Mouse (Mus musculus) right cerebral cortex, adult 18-20 months (tissue): ENCODE results near the gene Plek2.
"Not testable (repeated sequence)": the region's sequence is repeated elsewhere in the genome, so short reads cannot be mapped to it uniquely, and the experiment has no call there.

Experiments
- DNase-seq: peaks from one replicate; pipeline ENCODE4 v3.0.0; 2022; ENCODE audit warnings: mixed read lengths

Plek2 gene

DNA sequence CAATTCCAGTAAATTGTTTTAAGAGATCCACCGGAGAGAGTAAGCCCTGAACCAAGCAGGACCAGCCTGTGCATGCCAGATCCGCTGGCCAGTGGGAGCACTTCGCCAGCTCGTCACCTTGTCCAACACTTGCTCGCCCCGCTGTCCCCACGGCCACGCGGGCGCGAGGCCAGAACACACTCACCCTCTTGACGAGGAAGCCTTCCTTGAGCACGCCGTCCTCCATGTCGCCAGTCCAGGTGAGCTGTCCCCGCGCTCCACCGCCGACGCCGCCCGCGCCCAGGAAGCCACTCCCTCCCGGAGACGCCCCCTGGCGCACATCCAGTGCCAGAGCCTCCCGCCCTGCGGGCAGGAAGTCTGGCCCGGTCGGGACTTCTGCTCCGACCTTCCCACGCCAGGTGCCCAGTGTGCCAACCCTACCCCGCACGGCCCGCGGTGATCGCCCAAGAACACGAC, at the start of gene Plek2:
Gene Plek2, minus strand, starts transcription at position 258 of the 456 bp plus-strand sequence.
- DNase-seq: no peak

- DNase-seq: no peak
Observed at GRCm38 (mm10) chr12:78956405-78956804, 49.6 kb upstream of the Plek2 start.

DNA sequence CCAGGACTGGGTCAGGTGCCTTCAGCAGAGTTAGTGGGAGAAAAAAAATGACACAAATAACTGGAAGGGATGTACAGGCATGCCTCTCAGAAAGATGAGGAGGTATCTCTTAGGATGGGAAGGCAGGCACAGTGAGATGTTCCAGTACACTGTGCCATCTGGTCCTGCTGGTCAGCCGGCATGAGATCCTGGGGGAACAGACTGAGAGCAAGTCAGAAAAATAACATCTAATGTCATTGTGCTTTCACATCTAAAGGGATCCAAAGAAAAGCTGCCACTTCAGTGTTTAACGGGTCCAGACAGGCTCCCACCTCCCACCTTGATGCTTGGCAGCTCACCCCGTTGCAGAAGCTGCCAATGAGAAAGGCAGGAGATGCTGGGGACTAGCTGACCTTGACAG, 45.7 kb upstream of the Plek2 start:
- no peak for DNase-seq

- peak; percentile 29 for DNase-seq
Observed at GRCm38 (mm10) chr12:78952053-78952452, 45.3 kb upstream of the Plek2 start.

DNA sequence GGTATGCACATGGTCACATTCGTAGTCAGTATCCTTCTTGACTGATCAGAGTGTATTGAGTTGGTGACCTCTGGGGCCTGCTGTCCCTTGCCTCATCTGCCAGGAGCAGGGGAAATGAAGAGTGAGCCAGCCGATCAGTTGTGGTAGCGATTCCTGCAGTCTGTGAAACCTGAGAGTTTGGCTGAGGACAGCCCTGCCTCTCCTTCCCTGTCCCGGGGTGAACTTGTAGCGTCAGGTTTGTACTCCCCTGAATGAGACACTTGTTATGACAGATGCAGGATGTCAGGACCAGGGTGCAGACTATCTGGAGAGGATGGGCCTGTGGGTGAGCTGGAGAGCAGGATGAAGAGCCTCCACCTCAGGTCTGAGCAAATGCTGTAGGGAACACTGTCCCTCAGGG, 40.9 kb upstream of the Plek2 start:
- no peak for DNase-seq

DNA sequence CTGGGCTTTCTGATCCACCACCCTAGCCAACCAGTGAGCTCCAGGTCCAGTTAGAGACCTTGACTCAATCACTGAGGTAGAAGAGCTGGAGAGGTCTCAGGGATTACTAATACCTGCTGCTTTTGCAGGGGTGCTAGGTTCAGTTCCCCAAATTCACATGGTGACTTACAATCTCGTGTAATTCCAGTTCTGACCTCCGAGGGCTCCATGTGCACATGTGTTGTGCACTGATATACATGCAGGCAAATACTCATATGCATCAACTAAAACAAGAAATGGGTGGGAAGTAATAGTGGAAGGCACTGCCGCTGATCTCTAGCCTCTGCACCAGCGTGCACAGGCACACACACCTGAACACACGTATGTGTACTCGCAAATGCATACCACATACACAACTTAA, 40.4 kb upstream of the Plek2 start:
- no peak for DNase-seq

DNA sequence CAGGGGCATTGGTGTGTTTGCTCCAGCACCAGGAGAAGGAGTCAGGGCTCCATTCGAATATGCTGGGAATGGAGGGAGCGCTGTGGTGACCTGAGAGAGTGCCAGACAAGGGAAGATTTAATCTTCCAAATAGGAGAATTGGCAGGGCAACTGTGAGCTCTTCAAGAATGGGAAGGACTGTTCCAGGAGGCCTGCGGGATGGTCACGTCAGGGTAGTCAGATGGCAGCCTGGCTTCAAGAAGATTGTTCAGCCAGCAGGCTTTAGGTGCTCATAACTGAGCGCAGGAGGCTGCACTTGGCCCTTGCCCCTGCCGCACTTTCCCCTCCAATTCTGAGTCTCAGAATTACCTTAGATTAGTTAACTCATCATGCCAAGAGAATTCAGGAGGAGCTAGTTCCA, 36.2 kb upstream of the Plek2 start:
- DNase-seq: no peak

DNA sequence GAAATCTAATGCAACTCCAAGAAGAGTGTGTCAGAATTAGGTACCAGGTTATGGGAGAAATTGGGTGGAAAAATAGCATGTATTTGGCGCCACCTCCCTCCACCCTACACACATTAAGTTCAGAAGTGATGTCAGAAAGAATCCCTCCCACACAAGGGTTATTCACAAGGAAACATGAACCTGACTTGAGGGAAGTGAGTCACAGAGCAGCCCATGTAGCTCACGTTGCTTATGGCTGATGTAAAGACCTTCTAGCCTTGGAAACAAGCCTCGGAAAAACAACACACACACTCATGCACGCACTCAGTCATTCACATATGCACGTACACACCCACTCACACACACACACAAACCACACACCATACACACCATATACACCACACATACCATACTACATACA, 33.3 kb upstream of the Plek2 start:
- DNase-seq: no peak

DNA sequence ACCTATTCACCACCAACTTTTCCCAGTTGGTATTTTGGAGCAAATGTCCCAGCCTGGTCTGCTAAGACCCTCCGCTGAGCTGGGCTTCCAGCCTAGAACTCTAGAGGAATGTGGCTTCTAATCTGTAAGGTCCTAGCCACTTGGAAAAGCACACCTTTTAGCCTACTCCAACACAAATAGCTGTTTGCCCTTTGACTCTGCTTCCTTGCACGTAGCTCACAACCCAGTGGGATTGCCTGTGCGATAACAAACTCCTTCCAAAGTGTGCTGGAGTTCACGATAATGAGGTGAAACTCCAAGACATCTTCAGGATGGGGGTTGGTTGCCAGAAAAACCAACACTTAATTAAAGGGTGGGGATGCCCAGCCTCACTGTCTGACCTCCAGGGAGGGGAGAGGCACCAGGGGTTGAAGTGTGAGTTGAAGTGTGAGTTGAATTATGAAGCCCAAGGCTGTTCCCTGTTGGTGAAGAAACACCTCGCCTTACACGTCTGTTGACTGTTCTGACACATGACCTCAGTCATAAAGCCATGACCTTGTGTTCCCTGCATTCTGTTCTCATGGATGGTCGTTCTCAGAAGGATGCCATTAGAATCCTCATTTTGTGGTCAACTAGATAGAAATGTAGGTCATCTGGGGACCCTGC, 32.8 kb upstream of the Plek2 start:
- no peak for DNase-seq

- no peak for DNase-seq
Observed at GRCm38 (mm10) chr12:78936494-78936893, 29.7 kb upstream of the Plek2 start.

DNA sequence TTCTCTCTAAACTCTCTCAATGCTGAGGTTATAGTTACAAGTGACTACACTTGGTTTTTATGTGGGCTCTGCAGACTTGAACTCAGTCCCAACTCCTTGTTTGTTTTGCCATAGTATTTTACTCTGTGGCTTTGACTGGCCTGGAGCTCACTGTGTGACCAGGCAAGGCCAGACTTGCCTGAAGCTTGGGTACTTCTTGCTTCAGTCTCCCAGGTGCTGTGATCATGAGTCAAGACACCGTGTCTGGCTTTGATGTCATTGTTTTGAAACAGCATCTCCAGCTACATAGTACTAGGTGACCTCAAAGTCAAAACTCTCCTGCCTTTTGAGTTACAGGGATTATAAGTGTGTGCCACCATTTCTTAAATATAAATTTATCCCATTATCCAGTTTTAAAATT, 23.1 kb upstream of the Plek2 start:
- no peak for DNase-seq

DNA sequence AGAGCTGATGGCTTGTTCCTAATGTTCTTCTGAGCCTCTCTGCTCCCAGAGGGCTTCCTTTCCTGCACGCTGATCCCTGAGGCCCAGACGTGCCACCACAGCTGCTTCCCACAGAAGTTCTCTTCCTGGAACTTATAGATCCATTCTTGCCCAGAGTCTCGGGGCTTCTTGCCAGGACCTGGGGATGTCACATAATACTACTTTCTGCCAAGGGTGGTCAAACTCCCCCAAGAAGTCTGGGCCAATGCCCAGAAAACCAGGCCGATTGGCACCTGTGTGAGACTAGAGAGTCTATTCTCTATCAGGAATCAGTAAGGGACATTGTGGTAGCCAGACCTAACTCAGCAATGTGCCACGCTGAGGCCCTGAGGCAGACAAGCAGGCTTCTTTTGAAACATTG, 20.5 kb upstream of the Plek2 start:
- DNase-seq: no peak

DNA sequence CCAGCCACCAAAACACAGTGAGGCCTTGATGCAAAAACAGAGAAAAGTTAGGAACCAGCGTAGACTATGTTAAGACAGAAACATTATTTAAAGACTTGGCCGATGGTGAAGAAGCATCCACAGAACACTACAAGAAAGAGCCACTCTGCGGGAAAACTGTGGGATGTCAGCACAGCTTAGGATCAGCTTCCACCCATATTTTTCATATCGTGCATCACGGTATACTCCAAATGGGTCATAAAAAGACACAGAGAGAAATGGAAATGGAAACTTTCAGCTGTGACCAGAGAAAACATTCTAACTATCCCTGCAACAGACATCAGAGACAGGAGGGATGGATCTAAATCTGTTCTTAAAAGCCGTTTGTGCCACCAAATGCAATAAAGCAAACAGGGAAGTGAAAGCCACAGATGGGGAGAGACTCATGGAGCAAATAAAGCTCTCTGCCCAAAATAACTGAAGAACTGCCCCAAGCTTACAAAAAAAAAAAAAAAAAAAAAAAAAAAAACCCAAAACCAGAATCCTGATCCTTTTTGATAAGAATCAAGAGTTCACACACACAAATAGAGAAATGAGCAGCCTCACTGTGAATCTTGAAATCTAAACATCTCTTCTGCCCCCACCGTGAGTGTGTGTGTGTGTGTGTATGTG, 16.9 kb upstream of the Plek2 start:
- peak; percentile 13 for DNase-seq

GRCm38 (mm10) chr12:78922977-78923376, 16.2 kb upstream of the Plek2 start:
- DNase-seq: not testable (repeated sequence)

GRCm38 (mm10) chr12:78922058-78922457, 15.3 kb upstream of the Plek2 start:
- DNase-seq: no peak

GRCm38 (mm10) chr12:78921421-78921820, 14.7 kb upstream of the Plek2 start:
- DNase-seq: no peak

DNA sequence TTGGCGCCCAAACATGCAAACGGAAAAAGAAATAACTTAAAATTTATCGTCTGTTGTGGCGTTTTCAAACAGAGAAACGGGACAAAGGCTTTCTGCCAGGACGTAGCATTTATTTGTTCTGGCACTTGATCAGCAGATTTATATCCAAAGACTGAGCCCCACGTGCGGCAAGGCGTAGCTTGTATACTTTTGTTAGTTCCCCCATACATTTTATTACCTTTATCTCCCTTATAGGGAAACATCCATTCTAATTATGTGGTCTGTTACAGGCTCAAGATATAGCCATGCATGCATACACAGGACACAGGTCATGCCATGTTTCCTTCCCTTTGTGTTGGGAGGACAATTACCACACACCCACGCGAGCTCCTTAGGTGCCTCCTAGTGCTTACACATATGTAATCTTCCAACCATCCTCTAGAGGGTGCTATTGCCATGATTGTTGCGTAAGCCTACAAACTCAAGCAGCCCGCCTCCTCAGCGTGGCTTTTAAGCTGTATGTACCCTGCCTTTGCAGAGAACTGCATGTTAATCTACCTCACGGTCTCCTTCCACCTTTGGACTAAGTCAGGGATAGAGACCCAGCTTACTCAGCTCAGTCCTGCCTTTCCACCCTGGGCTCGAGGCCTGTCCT, 12.4 kb upstream of the Plek2 start:
- peak; percentile 81 for DNase-seq

DNA sequence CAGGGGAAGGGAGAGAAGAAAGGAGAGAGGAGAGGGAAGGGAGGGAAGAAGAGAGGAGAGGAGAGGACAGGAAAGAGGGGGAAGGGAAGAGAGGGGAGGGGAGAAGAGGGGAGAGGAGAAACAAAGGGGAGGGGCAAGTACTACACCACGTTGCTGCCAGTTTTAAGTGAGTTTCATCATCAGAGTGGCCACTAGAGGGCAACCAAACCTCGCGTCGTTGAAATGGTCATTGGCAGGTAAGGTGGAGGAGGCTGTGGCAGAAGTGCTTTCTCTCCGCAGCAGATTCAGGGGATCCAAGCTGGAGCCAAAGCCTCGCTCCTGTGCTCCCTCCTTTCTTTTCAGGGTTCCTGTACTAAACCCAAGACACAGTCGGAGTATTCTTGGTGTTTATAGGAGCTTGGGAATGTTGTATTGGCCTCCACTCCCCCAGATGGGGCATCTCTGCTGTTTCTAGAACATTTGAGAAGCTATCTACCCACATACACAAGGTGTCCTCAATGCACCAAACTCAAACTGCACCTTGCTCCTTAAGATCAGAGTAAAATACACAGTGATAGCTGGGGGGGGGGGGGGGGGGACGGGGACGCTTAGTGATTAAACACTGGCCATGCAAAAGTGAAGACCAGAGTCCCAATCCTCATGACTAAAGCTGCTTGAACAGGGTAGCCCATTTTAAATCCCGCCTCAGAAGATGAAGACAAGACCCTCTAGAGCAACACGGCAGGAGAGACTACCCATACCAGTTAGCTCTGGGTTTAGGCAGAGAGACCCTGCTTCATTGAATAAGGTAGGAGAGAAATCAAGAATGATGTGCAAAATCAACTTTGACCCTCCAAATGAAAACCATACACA, 11.7 kb upstream of the Plek2 start:
- peak; percentile 88 for DNase-seq

GRCm38 (mm10) chr12:78916278-78916677, 9.5 kb upstream of the Plek2 start:
- no peak for DNase-seq

DNA sequence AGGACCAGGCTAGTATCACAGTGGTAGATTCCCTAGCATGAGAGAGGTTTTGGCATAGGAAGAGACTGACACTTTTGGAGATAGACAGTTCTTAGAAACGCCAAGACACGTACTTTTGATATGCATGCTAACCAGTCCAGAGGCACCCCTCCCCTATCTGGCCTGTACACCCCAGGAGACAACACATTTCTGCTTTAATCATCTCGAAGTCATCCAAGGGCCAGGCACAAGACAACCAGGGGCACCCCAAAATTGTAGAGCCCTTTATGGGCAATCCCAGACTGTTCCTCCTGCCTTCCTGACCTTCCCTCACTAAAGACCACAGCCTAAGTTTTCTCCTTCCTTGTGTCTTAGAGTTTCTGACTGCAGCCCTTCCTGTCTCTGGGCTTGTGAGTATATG, 8.8 kb upstream of the Plek2 start:
- no peak for DNase-seq

- no peak for DNase-seq
Observed at GRCm38 (mm10) chr12:78914458-78914857, 7.7 kb upstream of the Plek2 start.

DNA sequence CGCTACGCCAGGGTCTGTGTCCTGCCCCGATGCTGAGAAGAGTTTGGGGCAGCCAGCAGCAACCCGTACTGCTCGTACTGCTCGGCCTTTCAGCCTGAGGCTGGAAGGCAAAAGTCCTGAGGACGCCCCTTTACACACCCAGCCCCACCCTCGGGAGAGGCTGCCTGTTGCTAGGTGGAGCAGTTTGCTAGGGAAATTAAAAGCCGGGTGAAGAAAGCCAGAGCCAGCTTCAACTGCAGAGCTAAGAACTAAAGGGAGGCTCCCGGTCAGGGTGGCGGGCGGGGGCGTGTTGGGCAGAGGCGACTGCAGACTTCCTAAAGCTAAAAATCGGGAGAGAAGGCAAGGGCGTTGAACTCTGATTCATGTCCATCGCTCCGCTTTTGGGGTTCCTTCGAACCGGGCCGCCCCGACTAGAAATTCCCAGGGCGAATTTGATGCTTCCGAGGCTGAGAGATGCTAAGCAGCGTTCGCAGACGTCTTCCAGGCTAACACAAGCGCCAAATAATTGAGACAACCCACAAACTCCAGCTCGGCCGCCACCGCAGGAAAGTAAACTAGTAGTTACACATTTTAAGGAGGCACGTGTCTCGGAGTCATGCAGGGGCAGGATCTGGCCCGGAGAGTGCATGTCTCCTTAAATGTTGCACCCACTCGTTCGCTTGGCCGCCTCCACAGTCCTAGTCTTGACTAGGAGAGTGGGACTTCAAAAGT, 5.1 kb upstream of the Plek2 start:
- peak; percentile 63 for DNase-seq
